Mouse (Mus musculus) ES-E14 (cell line): ENCODE results near the gene Selenop.

Source experiments
- CHD2 ChIP-seq: IDR thresholded peaks from 2 replicates; pipeline ENCODE4 v1.6.1; 2014; ENCODE audit warnings: mild to moderate bottlenecking, low read depth, low read length, inconsistent platforms
- HCFC1 ChIP-seq: IDR thresholded peaks from 2 replicates; pipeline ENCODE4 v1.6.1; 2012; ENCODE audit warnings: low read length, inconsistent platforms, borderline replicate concordance; ENCODE audit not compliant: insufficient read depth
- ZNF384 ChIP-seq: IDR thresholded peaks from 2 replicates; pipeline ENCODE4 v1.6.1; 2012; ENCODE audit warnings: low read depth, low read length, inconsistent platforms

- no peak for TF ChIP-seq ZNF384
- TF ChIP-seq CHD2: no peak
- TF ChIP-seq HCFC1: no peak
Observed at GRCm38 (mm10) chr15:3264828-3265227, 3.5 kb upstream of the Selenop start.
